Mouse (Mus musculus): Measurements from ENCODE around the gene Vegfc.

DNA sequence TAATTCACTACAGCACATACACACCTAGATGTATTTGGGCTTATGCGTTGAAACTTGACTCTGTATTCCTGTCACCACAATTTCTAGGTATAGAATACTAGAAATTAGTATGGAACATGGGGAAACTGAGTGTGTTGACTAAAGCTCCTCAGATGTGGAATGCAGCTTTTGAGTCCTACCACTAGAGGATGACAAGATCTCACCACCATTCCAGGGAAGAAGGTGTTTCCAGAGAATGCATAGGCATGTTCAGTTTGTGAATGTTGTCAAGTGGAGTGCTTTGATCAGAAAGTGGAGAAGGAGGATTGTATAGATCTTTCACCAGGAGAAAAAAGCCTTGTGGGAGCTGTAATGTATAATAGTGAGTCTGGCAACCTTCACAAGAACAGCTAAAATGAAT lies 33.9 kb upstream of the Vegfc start:
- TF ChIP-seq CTCF (IDR thresholded peaks at IDR 0.05; ENCODE audit: borderline replicate concordance, insufficient read depth, low read length) (no peak), POLR2A (IDR thresholded peaks at IDR 0.05; ENCODE audit: low read depth, low read length) (no peak)

All from embryonic fibroblast, embryonic 13.5 days (primary cell).